Mouse (Mus musculus): ENCODE results near the gene Dctn1.

Gene Dctn1

DNA sequence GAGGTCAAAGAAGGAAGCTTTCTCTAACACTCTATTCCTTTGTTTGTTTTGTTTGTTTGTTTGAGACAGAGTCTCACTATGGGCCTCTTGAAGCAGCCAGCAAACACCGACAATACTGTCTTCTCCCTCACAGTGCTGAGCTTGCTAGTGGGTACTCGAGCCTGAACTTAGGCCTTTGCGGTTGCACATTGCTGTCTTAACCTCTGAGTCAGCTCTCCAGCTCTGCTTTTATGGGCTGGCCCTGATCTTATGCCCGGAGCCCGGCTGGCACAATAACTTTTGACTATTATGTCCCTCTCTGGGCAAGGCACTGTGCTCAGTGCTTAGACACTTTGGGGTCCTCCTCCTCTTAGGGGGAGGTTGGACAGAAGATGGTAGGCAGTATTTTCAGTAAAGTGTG, 4.2 kb downstream of the Dctn1 start:
- DNase-seq (ENCODE audit: low spot score): no peak

DNA sequence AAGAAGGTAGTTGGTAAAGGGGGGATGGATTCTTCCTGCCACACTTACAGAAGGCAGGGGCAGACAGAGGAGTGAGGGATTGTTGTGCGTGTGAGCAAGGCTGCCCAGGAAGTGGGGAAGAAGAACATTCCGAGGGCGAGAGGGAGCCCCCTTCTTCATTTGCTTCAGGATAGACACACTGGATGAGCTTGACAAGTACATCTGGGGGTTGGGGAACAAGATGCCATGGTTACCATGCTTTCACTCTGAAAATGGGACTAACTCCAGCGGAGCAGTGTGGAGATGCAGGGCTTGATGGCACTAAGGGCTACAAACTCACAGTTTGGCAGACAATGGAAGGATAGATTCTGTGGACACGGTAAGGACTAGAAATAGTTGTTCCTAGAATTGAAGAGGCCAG, 5.3 kb downstream of the Dctn1 start:
- DNase-seq (ENCODE audit: low spot score): no peak

- no peak for DNase-seq (ENCODE audit: low spot score)
Observed at GRCm38 (mm10) chr6:83172240-83172920, 6.7 kb downstream of the Dctn1 start.

DNA sequence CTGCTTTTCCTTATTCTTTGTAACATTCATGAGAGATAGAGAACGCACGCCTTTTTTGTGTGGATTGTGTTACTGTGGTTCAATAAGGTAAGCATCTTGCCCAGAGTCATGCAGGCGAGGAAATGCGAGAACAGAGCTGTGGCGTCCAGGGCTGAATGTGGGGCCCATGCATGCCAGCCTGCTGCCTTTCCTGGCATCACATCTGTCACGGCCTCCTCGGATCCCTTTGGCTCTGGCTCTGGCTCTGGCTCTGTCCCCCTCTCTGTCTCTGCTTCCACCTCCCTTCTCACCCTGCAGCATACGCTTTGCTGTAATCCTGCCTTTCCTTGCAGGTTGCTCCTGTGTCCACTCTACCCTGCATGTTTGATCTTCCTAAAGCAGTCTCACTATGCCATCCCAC, 10.3 kb downstream of the Dctn1 start:
- no peak for DNase-seq (ENCODE audit: low spot score)

DNA sequence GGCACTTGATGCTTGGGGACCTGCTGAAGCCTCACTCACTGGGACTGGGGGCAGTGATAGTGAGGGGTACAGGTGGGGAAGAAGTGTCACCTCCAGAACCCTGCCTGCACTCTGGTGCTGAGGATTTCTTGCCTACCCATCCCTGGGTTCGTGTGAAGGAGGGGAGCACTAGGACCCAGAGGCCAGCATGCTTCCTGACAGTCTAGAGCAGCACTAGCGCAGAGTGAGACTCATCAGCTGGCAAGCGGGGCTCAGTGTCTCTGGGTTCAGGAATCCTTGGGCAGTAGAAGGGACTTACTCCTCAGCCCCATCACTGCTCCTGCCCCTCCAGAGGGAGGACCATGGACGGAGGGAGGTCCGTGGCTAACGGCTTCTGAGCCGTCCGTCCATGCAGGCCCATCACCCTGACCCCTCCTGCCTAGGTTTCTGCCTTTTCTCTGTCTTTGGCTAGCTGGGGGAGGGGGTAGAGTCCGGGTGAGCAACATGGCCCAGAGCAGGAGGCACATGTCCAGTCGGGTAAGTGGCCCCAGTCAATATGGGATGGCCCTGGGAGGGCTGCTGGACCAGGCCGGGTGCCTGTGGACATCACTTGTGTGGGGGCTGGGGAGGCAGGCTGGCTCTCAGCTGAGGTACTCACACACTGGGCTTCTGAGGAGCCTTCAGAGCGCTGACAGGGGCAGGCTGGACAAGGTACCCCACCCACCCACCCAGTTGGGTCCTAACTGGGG, 13.8 kb downstream of the Dctn1 start:
- peak; percentile 79 for DNase-seq (ENCODE audit: low spot score)

GRCm38 (mm10) chr6:83180605-83181004, 14.9 kb downstream of the Dctn1 start:
- DNase-seq (ENCODE audit: low spot score): no peak

- peak; percentile 57 for DNase-seq (ENCODE audit: low spot score)
Observed at GRCm38 (mm10) chr6:83184858-83185435, 19.2 kb downstream of the Dctn1 start.

GRCm38 (mm10) chr6:83185895-83186861, 20.5 kb downstream of the Dctn1 start:
- DNase-seq (ENCODE audit: low spot score): peak; percentile 92

DNA sequence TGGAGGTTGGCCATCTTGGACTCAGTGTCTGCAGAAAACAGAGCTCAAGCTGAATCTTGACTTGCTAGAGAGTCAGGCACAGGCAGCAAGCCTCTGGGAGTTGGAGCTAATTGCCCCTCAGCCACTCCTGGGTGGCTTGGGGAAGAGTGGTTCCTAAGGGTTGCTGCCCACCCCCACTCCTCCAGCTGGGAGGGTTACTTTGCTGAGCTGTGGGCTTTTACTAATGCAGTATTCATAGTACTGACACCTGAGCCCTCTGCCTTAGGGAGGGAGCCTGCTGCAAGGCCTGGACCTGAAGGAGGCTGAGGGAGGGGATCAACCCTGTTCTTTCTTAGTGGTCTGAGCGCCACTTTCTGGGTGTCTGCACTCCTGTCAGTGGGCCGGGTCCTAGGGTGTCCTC, 21.2 kb downstream of the Dctn1 start:
- DNase-seq (ENCODE audit: low spot score): no peak

- no peak for DNase-seq (ENCODE audit: low spot score)
Observed at GRCm38 (mm10) chr6:83193571-83193970, 27.9 kb downstream of the Dctn1 start.

DNA sequence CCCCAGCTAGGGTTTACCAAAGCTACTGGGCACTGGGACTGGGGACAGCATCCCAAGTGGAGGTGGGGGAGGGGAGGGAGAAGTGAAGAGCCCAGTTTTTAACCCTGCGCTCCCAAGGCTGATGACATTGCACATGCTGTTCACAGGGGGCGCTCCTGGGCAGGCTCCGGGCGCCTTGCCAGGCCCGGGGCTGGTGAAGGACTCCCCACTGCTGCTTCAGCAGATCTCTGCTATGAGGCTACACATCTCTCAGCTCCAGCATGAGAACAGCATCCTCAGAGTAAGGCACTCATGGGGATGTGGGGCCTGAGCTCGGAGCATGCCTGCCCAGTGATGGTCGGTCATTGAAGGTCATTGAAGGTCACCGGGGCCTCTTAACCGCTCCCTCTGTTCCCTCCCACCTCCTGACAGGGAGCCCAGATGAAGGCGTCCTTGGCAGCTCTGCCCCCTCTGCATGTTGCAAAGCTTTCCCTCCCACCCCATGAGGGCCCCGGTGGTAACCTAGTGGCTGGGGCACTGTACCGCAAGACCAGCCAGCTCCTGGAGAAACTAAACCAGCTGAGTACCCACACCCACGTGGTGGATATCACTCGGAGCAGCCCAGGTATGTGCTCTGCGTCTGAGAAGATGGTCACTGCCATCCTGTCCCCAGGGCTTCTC, 31.8 kb downstream of the Dctn1 start:
- DNase-seq (ENCODE audit: low spot score): no peak

- no peak for DNase-seq (ENCODE audit: low spot score)
Observed at GRCm38 (mm10) chr6:83203320-83203719, 37.6 kb downstream of the Dctn1 start.

DNA sequence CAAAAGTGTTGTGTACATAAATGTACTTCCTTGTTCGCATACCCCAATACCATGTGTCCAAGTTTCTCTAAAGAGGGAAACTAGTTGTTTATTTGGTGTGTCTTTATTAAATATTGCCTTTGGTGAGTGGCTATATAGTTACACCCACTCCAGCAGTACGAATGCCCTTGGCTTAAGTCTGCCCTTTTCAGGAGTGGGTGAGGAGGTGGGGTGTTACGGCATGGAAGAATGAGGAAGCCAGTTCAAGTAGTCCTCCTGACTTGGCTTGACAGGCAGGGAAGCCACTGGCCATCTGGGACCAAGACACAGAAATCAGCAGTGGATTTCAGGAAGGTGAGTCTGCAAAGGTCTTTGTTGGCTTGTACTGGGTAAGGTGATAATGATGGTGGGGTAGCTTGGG, 40.1 kb downstream of the Dctn1 start:
- DNase-seq (ENCODE audit: low spot score): no peak

- no peak for DNase-seq (ENCODE audit: low spot score)
Observed at GRCm38 (mm10) chr6:83206321-83206720, 40.6 kb downstream of the Dctn1 start.

DNA sequence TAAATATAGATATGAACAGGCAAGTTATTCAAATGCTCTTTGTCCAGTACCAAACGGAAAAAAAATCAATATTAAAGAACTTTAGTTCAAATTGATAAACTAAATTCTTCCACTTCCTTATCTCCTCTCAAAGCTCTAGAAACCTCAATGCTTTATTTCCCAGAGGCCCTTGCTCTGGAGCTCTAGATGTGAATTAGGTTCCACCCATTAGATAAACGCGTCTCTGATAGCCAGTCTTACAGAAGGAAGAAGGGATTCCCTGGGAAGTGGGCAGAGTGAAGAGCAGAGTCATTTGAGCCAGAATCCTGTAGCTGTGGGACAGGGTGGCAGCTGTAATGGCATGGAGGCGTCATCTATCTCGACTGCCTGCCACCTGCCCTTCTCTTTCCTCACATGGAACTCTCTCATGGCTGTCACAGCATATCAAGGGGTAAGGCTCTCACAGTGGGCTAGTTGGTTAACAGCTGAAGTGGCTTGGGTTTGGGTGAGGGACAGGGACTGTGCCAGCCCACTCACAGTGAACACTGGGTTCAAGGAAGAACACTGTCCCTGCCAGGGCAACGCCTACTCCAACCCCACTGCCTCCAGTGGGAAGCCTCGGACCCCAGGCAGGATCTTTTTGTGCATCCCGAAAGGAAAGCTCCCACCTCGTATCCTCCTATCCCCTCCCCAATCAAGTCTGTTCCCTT, 41.8 kb downstream of the Dctn1 start:
- DNase-seq (ENCODE audit: low spot score): no peak

DNA sequence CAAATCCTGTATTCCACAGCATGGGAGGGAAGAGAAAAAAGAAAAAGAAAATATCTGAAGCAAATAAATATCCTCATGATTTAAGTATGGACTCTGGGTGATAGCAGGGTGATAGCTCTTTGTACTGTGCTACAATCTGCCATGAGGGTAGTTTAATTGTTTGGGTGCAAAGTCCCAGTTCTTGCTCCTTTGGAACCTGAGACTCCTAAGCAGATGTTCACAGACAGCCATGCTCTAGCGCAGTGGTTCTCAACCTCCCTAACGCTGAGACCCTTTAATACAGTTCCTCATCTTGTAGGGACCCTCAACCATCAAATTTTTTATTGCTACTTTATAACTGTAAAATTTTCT, 42.3 kb downstream of the Dctn1 start:
- no peak for DNase-seq (ENCODE audit: low spot score)

DNA sequence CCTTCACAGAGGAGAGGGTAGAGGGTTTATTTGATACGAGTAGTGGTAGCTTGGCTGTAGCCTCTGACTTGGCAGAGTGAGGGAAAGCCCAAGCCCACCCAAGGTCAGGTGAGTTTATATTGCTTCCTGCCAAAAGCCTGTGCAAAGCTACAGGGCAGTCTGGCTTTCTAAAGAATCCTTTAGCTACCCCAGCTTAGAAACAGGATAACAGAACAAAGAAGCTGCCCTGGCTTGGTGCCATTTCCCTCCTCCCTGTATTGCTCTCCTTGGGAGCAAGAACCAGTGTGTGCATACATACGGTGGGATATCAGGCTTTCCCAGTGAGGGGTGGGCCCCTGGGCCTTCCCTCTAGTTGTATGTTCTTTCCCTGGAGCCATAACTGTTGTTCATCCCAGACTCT, 44.8 kb downstream of the Dctn1 start:
- no peak for DNase-seq (ENCODE audit: low spot score)

DNA sequence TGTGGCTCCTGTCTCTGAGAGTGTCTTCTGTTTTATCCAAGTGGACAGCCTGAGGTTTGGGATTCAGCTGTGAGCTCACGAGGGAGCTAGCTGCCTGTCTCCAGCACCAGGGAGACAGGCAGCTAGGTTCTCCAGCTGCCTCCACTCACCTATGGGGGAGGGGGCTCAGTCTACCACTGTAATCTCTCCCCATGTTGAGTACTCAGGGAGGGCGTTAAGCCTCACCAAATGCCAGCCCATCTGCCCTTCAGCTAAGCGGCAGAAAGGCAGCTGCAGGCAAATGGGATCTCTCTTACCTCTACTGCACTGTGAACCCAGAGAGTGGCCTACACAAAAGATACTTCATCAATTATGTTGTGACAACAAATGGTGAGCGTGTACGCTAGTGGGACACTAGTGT, 45.8 kb downstream of the Dctn1 start:
- no peak for DNase-seq (ENCODE audit: low spot score)

DNA sequence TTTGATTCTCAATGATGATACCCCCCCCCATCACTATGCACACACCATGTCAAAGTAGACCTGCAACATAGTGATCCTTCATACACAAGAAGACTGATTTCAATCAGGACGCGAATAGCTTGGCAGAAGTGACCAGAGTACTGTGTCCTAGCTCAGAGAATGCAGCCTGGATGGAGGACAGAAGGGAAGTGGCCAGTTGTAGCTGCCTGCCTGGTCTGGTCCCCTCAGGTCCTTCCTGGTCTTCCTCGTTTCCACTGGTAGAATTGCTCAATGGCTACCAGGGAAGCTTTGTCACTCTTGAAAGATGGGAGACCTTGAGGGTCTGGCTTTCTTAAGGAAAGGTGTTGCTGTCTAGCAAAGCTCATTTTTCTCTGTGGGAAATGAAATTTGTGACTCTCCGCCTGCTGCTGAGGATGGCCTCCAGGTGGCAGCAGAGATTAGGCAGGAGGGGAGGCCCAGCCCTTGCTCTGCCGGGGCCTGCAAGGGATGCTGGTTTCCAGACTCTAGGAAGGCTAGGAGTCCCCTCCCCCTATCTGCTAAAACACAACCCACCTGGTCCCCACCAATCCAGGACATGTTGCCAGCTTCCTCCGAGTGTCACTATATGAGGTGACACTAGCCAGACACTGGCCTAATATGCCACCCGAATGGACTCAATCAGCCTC, 49.4 kb downstream of the Dctn1 start:
- DNase-seq (ENCODE audit: low spot score): peak; percentile 83

DNA sequence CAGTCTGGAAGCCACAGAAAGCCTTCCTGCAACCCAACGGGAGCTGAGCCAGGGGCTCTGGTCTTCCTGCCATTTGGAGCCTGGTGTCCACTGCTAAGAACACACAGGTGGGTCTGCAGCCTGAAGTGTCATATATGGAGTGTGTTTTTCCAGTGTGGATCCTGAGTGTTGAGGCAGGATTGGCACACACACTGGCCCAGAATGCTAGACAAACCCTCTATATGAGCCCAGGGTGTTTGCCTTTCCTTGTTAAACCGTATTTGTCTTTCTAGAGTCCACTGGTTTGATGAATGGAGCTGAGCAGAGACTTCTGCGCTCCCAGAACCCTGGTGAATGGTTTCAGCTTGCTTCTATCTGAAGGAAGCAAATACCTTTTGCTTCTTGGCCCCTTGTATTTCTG, 54.1 kb downstream of the Dctn1 start, which contains the start of gene Slc4a5:
Gene Slc4a5 (plus strand): TSS at position 15 of the 400 bp plus-strand sequence.
- no peak for DNase-seq (ENCODE audit: low spot score)

- DNase-seq (ENCODE audit: low spot score): no peak
Observed at GRCm38 (mm10) chr6:83231486-83231885, 65.8 kb downstream of the Dctn1 start.

Measured in embryo, embryonic 10 days (tissue).